Mouse (Mus musculus) testis, adult 2 months (tissue): ENCODE data around the gene Prickle1. TPM values are rescaled to one million over a fixed set of nuclear protein-coding genes. Genes with fewer than 3 reads are reported as not detected.

Experiments
- H3K27ac ChIP-seq: fragments of 200-500 bp; 2 replicates; pipeline ENCODE4 v1.5.1; 2012; ENCODE audit warnings: low read depth, low read length; ENCODE audit not compliant: control insufficient read depth, insufficient read depth
- H3K27me3 ChIP-seq: fragments of 200-500 bp; 2 replicates; pipeline ENCODE4 v1.6.1; 2012; ENCODE audit warnings: mild to moderate bottlenecking, low read length, moderate library complexity; ENCODE audit not compliant: control insufficient read depth, insufficient read depth
- H3K36me3 ChIP-seq: fragments of 200-500 bp; 2 replicates; pipeline ENCODE4 v1.6.1; 2012; ENCODE audit warnings: mild to moderate bottlenecking, low read length; ENCODE audit not compliant: control insufficient read depth, insufficient read depth
- H3K4me1 ChIP-seq: fragments of 200-500 bp; 2 replicates; pipeline ENCODE4 v1.6.1; 2012; ENCODE audit warnings: low read length; ENCODE audit not compliant: control insufficient read depth, insufficient read depth
- H3K4me3 ChIP-seq: fragments of 200-500 bp; 2 replicates; pipeline ENCODE4 v1.5.1; 2012; ENCODE audit warnings: low read depth, mild to moderate bottlenecking, low read length, moderate library complexity, mixed read lengths; ENCODE audit not compliant: control insufficient read depth
- CTCF ChIP-seq: fragments of 200-500 bp; IDR thresholded peaks from 2 replicates; pipeline ENCODE4 v1.5.1; 2012; ENCODE audit warnings: low read depth, mild to moderate bottlenecking, inconsistent platforms, low read length, moderate library complexity; ENCODE audit not compliant: control insufficient read depth, insufficient read depth, insufficient replicate concordance
- POLR2A ChIP-seq: fragments of 200-500 bp; IDR thresholded peaks from 2 replicates; pipeline ENCODE4 v1.6.1; 2012; ENCODE audit warnings: low read depth, mild to moderate bottlenecking, inconsistent platforms, low read length, moderate library complexity; ENCODE audit not compliant: control insufficient read depth
- polyA plus RNA-seq: library from polyadenylated mRNA; depleted of rRNA; stranded (reverse); fragments of >200 nt; gene quantifications from 2 replicates; pipeline ENCODE4 v1.2.3, GENCODE M21; 2012

The Prickle1 gene
- polyA plus RNA-seq, 1 experiment = 3.9 TPM

- no peak overlapping the region for H3K27ac ChIP-seq
- H3K36me3 ChIP-seq = no peaks in the 10 kb centered on the region
- TF ChIP-seq CTCF (no peak), POLR2A (no peak)
- no peak overlapping the region for H3K4me3 ChIP-seq
- H3K4me1 ChIP-seq = peaks cover 5% of the 10 kb centered on the region
- no peaks in the 10 kb centered on the region for H3K27me3 ChIP-seq
Measured at GRCm38 (mm10) chr15:93517022-93517565, 78.6 kb downstream of the Prickle1 start.

GRCm38 (mm10) chr15:93515316-93515715 is 80.4 kb downstream of the Prickle1 start:
- no peaks in the 10 kb centered on the region for H3K27me3 ChIP-seq
- TF ChIP-seq CTCF (no peak), POLR2A (no peak)
- no peak overlapping the region for H3K4me3 ChIP-seq
- peaks cover 5% of the 10 kb centered on the region for H3K4me1 ChIP-seq
- H3K27ac ChIP-seq = no peak overlapping the region
- H3K36me3 ChIP-seq = no peaks in the 10 kb centered on the region

GRCm38 (mm10) chr15:93513939-93514341 is 81.8 kb downstream of the Prickle1 start:
- no peaks in the 10 kb centered on the region for H3K27me3 ChIP-seq
- H3K27ac ChIP-seq = no peak overlapping the region
- TF ChIP-seq CTCF (no peak), POLR2A (no peak)
- H3K4me3 ChIP-seq = no peak overlapping the region
- H3K4me1 ChIP-seq = peaks cover 4% of the 10 kb centered on the region; the same call in 1 of the 2 replicates
- no peaks in the 10 kb centered on the region for H3K36me3 ChIP-seq

GRCm38 (mm10) chr15:93512437-93512836 is 83.3 kb downstream of the Prickle1 start:
- Histone ChIP-seq H3K4me3 (no peak overlapping the region), H3K27ac (no peak overlapping the region), H3K36me3 (no peaks in the 10 kb centered on the region), H3K4me1 (no peaks in the 10 kb centered on the region), H3K27me3 (no peaks in the 10 kb centered on the region)
- TF ChIP-seq POLR2A (no peak), CTCF (no peak)

- Histone ChIP-seq H3K4me3 (no peak overlapping the region), H3K36me3 (no peaks in the 10 kb centered on the region), H3K27ac (no peak overlapping the region), H3K4me1 (no peaks in the 10 kb centered on the region), H3K27me3 (no peaks in the 10 kb centered on the region)
- TF ChIP-seq CTCF (no peak), POLR2A (no peak)
Measured at GRCm38 (mm10) chr15:93510690-93511336, 84.9 kb downstream of the Prickle1 start.

- TF ChIP-seq CTCF (no peak), POLR2A (no peak)
- Histone ChIP-seq H3K4me1 (peaks cover 5% of the 10 kb centered on the region), H3K27me3 (no peaks in the 10 kb centered on the region), H3K36me3 (no peaks in the 10 kb centered on the region), H3K4me3 (no peak overlapping the region), H3K27ac (no peak overlapping the region)
Measured at GRCm38 (mm10) chr15:93504808-93505207, 90.9 kb downstream of the Prickle1 start.

GRCm38 (mm10) chr15:93503201-93503745 is 92.4 kb downstream of the Prickle1 start:
- TF ChIP-seq POLR2A (peak; percentile 35; the same call in 1 of the 2 replicates), CTCF (no peak)
- H3K4me3 ChIP-seq = peak overlapping the region; percentile 79
- H3K4me1 ChIP-seq = peaks cover 5% of the 10 kb centered on the region
- H3K27me3 ChIP-seq = no peaks in the 10 kb centered on the region
- H3K36me3 ChIP-seq = no peaks in the 10 kb centered on the region
- H3K27ac ChIP-seq = no peak overlapping the region
